Mouse (Mus musculus): ENCODE results near the gene Hint1.

DNA sequence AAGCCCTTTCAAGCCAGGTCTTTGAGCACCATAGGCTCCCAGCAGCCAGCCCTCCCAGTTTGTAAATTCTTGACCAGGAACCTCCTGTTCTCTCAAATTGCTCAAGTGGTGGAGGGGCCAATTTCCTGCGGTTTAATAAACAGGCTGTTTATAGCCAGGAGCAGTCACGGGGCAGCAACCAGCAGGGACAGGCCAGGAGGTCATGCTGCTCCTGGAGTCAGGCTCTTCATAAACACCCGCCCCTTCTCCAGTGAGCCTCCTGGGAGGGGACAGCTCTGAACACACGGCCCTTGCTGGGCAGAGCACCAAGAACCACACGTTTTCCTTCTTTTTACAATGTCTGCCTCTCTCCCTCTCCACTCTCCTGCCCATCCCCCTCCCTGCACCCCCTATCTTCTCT is 18.8 kb downstream of the Hint1 start:
- no peak for TF ChIP-seq POLR2A (IDR thresholded peaks at IDR 0.05; ENCODE audit: control insufficient read depth, extremely low read depth, insufficient read depth, low read length, poor library complexity)
- no peak for TF ChIP-seq CTCF (IDR thresholded peaks at IDR 0.05; ENCODE audit: borderline replicate concordance, control insufficient read depth, extremely low read depth, insufficient read depth, low read length, poor library complexity)
